Mouse (Mus musculus) stomach, embryonic 16.5 days (tissue): ENCODE data around the gene Edem1. TPM values are rescaled to one million over a fixed set of nuclear protein-coding genes. Genes with fewer than 3 reads are reported as not detected.

ENCODE experiments used
- ATAC-seq: fragments of 200-750 bp; cut with Nextera tagmentation; 2 replicates; pipeline ENCODE4 v1.8.0; 2017; ENCODE audit warnings: moderate number of reproducible peaks, moderate TSS enrichment; ENCODE audit not compliant: insufficient read depth, low FRiP score
- H3K27ac ChIP-seq: fragments of 300-500 bp; sonication (generic); 2 replicates; pipeline ENCODE4 v1.5.1; 2014; ENCODE audit warnings: low read length
- H3K27me3 ChIP-seq: fragments of 300-500 bp; sonication (generic); 2 replicates; pipeline ENCODE4 v1.6.1; 2014; ENCODE audit warnings: low read length, control low read depth, mixed read lengths; ENCODE audit not compliant: control insufficient read depth, insufficient read depth
- H3K36me3 ChIP-seq: fragments of 300-500 bp; sonication (generic); 2 replicates; pipeline ENCODE4 v1.6.1; 2014; ENCODE audit warnings: low read length; ENCODE audit not compliant: control insufficient read depth, insufficient read depth
- H3K4me1 ChIP-seq: fragments of 300-500 bp; sonication (generic); 2 replicates; pipeline ENCODE4 v1.6.1; 2014; ENCODE audit warnings: low read length, control low read depth, mixed read lengths; ENCODE audit not compliant: control insufficient read depth, insufficient read depth
- H3K4me2 ChIP-seq: fragments of 300-500 bp; sonication (generic); 2 replicates; pipeline ENCODE4 v1.6.1; 2014; ENCODE audit warnings: low read depth, low read length, mixed read lengths
- H3K4me3 ChIP-seq: fragments of 300-500 bp; sonication (generic); replicated peaks from 2 replicates; pipeline ENCODE4 v1.5.1; 2014; ENCODE audit warnings: mild to moderate bottlenecking, low read length
- H3K9ac ChIP-seq: fragments of 300-500 bp; sonication (generic); 2 replicates; pipeline ENCODE4 v1.6.1; 2014; ENCODE audit warnings: low read length
- H3K9me3 ChIP-seq: fragments of 300-500 bp; sonication (generic); replicated peaks from 2 replicates; pipeline ENCODE4 v1.6.1; 2016; ENCODE audit warnings: low read length, control low read depth; ENCODE audit not compliant: control insufficient read depth
- WGBS: fragments of 180-500 bp; shearing (Covaris S2); extraction: QIAGEN DNeasy Blood & Tissue Kit; methylation state at CpG from one replicate; pipeline ENCODE4 v1.1.7; 2014; 5-methylcytosine and 5-hydroxymethylcytosine counted together
- polyA plus RNA-seq: library from polyadenylated mRNA; unstranded; fragments of >200 nt; fragmentation: Nextera tagmentation; extraction: Ambion mirVana; gene quantifications from 2 replicates; pipeline ENCODE4 v1.2.1, GENCODE M21; 2015

Edem1 gene
- polyA plus RNA-seq, 1 experiment from 2014 or later: 49.0 TPM

- no peak for ATAC-seq
- H3K27ac ChIP-seq: peak overlapping the region; percentile 2; the same call in 1 of the 2 replicates
- H3K9me3 ChIP-seq: no peaks in the 10 kb centered on the region
- H3K4me2 ChIP-seq: no peak overlapping the region
- no peaks in the 10 kb centered on the region for H3K27me3 ChIP-seq
- H3K36me3 ChIP-seq: peaks cover 3% of the 10 kb centered on the region; the same call in 1 of the 2 replicates
- H3K4me3 ChIP-seq: no peak overlapping the region
- H3K4me1 ChIP-seq: peaks cover 21% of the 10 kb centered on the region
- 81% methylated on average over 4 of the region's 4 CpGs for WGBS
- H3K9ac ChIP-seq: no peak overlapping the region
These were observed 8.6 kb downstream of the Edem1 start for GRCm38 (mm10) chr6:108837081-108837480.

GRCm38 (mm10) chr6:108837958-108838357 is 9.5 kb downstream of the Edem1 start:
- H3K27ac ChIP-seq: no peak overlapping the region
- peaks cover 21% of the 10 kb centered on the region for H3K4me1 ChIP-seq
- H3K27me3 ChIP-seq: no peaks in the 10 kb centered on the region
- no peak overlapping the region for H3K4me3 ChIP-seq
- 84% methylated on average over 4 of the region's 4 CpGs for WGBS
- no peak overlapping the region for H3K9ac ChIP-seq
- no peaks in the 10 kb centered on the region for H3K9me3 ChIP-seq
- H3K4me2 ChIP-seq: no peak overlapping the region
- H3K36me3 ChIP-seq: peaks cover 3% of the 10 kb centered on the region; the same call in 1 of the 2 replicates
- ATAC-seq: no peak

- 72% methylated on average over 4 of the region's 4 CpGs for WGBS
- peaks cover 9% of the 10 kb centered on the region; the same call in 1 of the 2 replicates for H3K36me3 ChIP-seq
- no peak for ATAC-seq
- no peak overlapping the region for H3K4me3 ChIP-seq
- H3K9me3 ChIP-seq: no peaks in the 10 kb centered on the region
- no peak overlapping the region for H3K27ac ChIP-seq
- H3K4me1 ChIP-seq: peaks cover 12% of the 10 kb centered on the region
- no peaks in the 10 kb centered on the region for H3K27me3 ChIP-seq
- no peak overlapping the region for H3K9ac ChIP-seq
- no peak overlapping the region for H3K4me2 ChIP-seq
These were observed 11.0 kb downstream of the Edem1 start for GRCm38 (mm10) chr6:108839432-108839831.

- Histone ChIP-seq H3K36me3 (peaks cover 11% of the 10 kb centered on the region; the same call in 1 of the 2 replicates), H3K27me3 (no peaks in the 10 kb centered on the region), H3K4me2 (no peak overlapping the region), H3K4me1 (peaks cover 1% of the 10 kb centered on the region; the same call in 1 of the 2 replicates), H3K27ac (no peak overlapping the region), H3K4me3 (no peak overlapping the region), H3K9me3 (no peaks in the 10 kb centered on the region), H3K9ac (no peak overlapping the region)
- ATAC-seq: no peak
- 92% methylated on average over 8 of the region's 8 CpGs for WGBS
These were observed 12.6 kb downstream of the Edem1 start for GRCm38 (mm10) chr6:108840861-108841640.

GRCm38 (mm10) chr6:108843664-108844063 is 15.2 kb downstream of the Edem1 start:
- H3K27me3 ChIP-seq: no peaks in the 10 kb centered on the region
- ATAC-seq: no peak
- H3K9ac ChIP-seq: no peak overlapping the region
- no peak overlapping the region for H3K27ac ChIP-seq
- no peaks in the 10 kb centered on the region for H3K4me1 ChIP-seq
- H3K36me3 ChIP-seq: peaks cover 15% of the 10 kb centered on the region
- no peak overlapping the region for H3K4me2 ChIP-seq
- no peaks in the 10 kb centered on the region for H3K9me3 ChIP-seq
- 77% methylated on average over 1 of the region's 1 CpGs for WGBS
- no peak overlapping the region for H3K4me3 ChIP-seq

GRCm38 (mm10) chr6:108844093-108844492 is 15.7 kb downstream of the Edem1 start:
- no peaks in the 10 kb centered on the region for H3K9me3 ChIP-seq
- H3K9ac ChIP-seq: no peak overlapping the region
- H3K4me1 ChIP-seq: no peaks in the 10 kb centered on the region
- H3K36me3 ChIP-seq: peaks cover 18% of the 10 kb centered on the region
- no peaks in the 10 kb centered on the region for H3K27me3 ChIP-seq
- H3K4me2 ChIP-seq: no peak overlapping the region
- no peak for ATAC-seq
- no peak overlapping the region for H3K4me3 ChIP-seq
- WGBS: 79% methylated on average over 3 of the region's 3 CpGs
- no peak overlapping the region for H3K27ac ChIP-seq

GRCm38 (mm10) chr6:108844771-108845170 is 16.3 kb downstream of the Edem1 start:
- no peaks in the 10 kb centered on the region for H3K4me1 ChIP-seq
- H3K36me3 ChIP-seq: peaks cover 22% of the 10 kb centered on the region
- H3K27me3 ChIP-seq: no peaks in the 10 kb centered on the region
- H3K27ac ChIP-seq: no peak overlapping the region
- H3K4me3 ChIP-seq: no peak overlapping the region
- 89% methylated on average over 7 of the region's 7 CpGs for WGBS
- no peak for ATAC-seq
- H3K9ac ChIP-seq: no peak overlapping the region
- H3K9me3 ChIP-seq: no peaks in the 10 kb centered on the region
- no peak overlapping the region for H3K4me2 ChIP-seq

GRCm38 (mm10) chr6:108852088-108852670 is 23.7 kb downstream of the Edem1 start:
- no peak overlapping the region for H3K27ac ChIP-seq
- no peaks in the 10 kb centered on the region for H3K9me3 ChIP-seq
- H3K27me3 ChIP-seq: no peaks in the 10 kb centered on the region
- peaks cover 38% of the 10 kb centered on the region for H3K36me3 ChIP-seq
- whole genome bisulfite sequencing: 85% methylated on average over 8 of the region's 8 CpGs
- no peaks in the 10 kb centered on the region for H3K4me1 ChIP-seq
- no peak overlapping the region for H3K4me2 ChIP-seq
- no peak for ATAC-seq
- H3K4me3 ChIP-seq: no peak overlapping the region
- no peak overlapping the region for H3K9ac ChIP-seq

- Histone ChIP-seq H3K36me3 (peaks cover 38% of the 10 kb centered on the region), H3K9me3 (no peaks in the 10 kb centered on the region), H3K4me2 (no peak overlapping the region), H3K27me3 (no peaks in the 10 kb centered on the region), H3K4me1 (no peaks in the 10 kb centered on the region), H3K27ac (no peak overlapping the region), H3K4me3 (no peak overlapping the region), H3K9ac (no peak overlapping the region)
- no peak for ATAC-seq
- WGBS: 90% methylated on average over 5 of the region's 5 CpGs
These were observed 24.5 kb downstream of the Edem1 start for GRCm38 (mm10) chr6:108852986-108853385.
